Mouse (Mus musculus): ENCODE data around the gene Cdyl. TPM values are rescaled to one million over a fixed set of nuclear protein-coding genes. Genes with fewer than 3 reads are reported as not detected.

The Cdyl gene
- polyA plus RNA-seq (2011; ENCODE audit: insufficient read depth, insufficient read length, low read depth, missing spikeins) = 38.4 and 41.1 TPM in 2 replicates

- Histone ChIP-seq H3K4me3 (ENCODE audit: low read depth, low read length) (no peak within 1 kb of the TSS), H3K4me1 (ENCODE audit: control insufficient read depth, insufficient read depth, low read length) (no peaks in the 10 kb centered on the region), H3K27ac (ENCODE audit: insufficient read depth, low read length) (no peak within 1 kb of the TSS), H3K9ac (ENCODE audit: low read depth, poor library complexity, severe bottlenecking) (no peak within 1 kb of the TSS), H3K27me3 (ENCODE audit: control insufficient read depth, insufficient read depth, low read length, poor library complexity, severe bottlenecking) (no peaks in the 10 kb centered on the region), H3K36me3 (ENCODE audit: control insufficient read depth, insufficient read depth, low read length, poor library complexity, severe bottlenecking) (no peaks in the 10 kb centered on the region), H3K9me3 (replicated peaks; ENCODE audit: control insufficient read depth, insufficient read depth, low read length, poor library complexity, severe bottlenecking) (no peaks in the 10 kb centered on the region)
- TF ChIP-seq EP300 (IDR thresholded peaks at IDR 0.05; ENCODE audit: insufficient read depth, low read depth, low read length) (no peak), CTCF (IDR thresholded peaks at IDR 0.05; ENCODE audit: low read depth, low read length) (no peak)
Observed at GRCm38 (mm10) chr13:35659406-35659985, at the start of gene Cdyl. Cdyl (plus strand) TSS chr13:35659833.

- Histone ChIP-seq H3K27ac (ENCODE audit: insufficient read depth, low read length) (no peak overlapping the region), H3K27me3 (ENCODE audit: control insufficient read depth, insufficient read depth, low read length, poor library complexity, severe bottlenecking) (no peaks in the 10 kb centered on the region), H3K9ac (ENCODE audit: low read depth, poor library complexity, severe bottlenecking) (no peak overlapping the region), H3K9me3 (replicated peaks; ENCODE audit: control insufficient read depth, insufficient read depth, low read length, poor library complexity, severe bottlenecking) (no peaks in the 10 kb centered on the region), H3K36me3 (ENCODE audit: control insufficient read depth, insufficient read depth, low read length, poor library complexity, severe bottlenecking) (no peaks in the 10 kb centered on the region), H3K4me3 (ENCODE audit: low read depth, low read length) (no peak overlapping the region), H3K4me1 (ENCODE audit: control insufficient read depth, insufficient read depth, low read length) (no peaks in the 10 kb centered on the region)
- TF ChIP-seq CTCF (IDR thresholded peaks at IDR 0.05; ENCODE audit: low read depth, low read length) (no peak), EP300 (IDR thresholded peaks at IDR 0.05; ENCODE audit: insufficient read depth, low read depth, low read length) (no peak), POLR2A (IDR thresholded peaks at IDR 0.05; ENCODE audit: insufficient read depth, low read length) (no peak)
Observed at GRCm38 (mm10) chr13:35610718-35611117, 48.9 kb upstream of the Cdyl start.

- TF ChIP-seq POLR2A (IDR thresholded peaks at IDR 0.05; ENCODE audit: insufficient read depth, low read length) (no peak), EP300 (IDR thresholded peaks at IDR 0.05; ENCODE audit: insufficient read depth, low read depth, low read length) (no peak), CTCF (IDR thresholded peaks at IDR 0.05; ENCODE audit: low read depth, low read length) (no peak)
- H3K9ac ChIP-seq (ENCODE audit: low read depth, poor library complexity, severe bottlenecking) = no peak overlapping the region
Observed at GRCm38 (mm10) chr13:35612506-35612905, 47.1 kb upstream of the Cdyl start.

GRCm38 (mm10) chr13:35614832-35615479, 44.7 kb upstream of the Cdyl start:
- no peak overlapping the region for H3K4me3 ChIP-seq (ENCODE audit: low read depth, low read length)
- TF ChIP-seq EP300 (IDR thresholded peaks at IDR 0.05; ENCODE audit: insufficient read depth, low read depth, low read length) (no peak), CTCF (IDR thresholded peaks at IDR 0.05; ENCODE audit: low read depth, low read length) (no peak), POLR2A (IDR thresholded peaks at IDR 0.05; ENCODE audit: insufficient read depth, low read length) (no peak)
- no peaks in the 10 kb centered on the region for H3K27me3 ChIP-seq (ENCODE audit: control insufficient read depth, insufficient read depth, low read length, poor library complexity, severe bottlenecking)
- no peak overlapping the region for H3K9ac ChIP-seq (ENCODE audit: low read depth, poor library complexity, severe bottlenecking)
- no peaks in the 10 kb centered on the region for H3K4me1 ChIP-seq (ENCODE audit: control insufficient read depth, insufficient read depth, low read length)
- H3K9me3 ChIP-seq (replicated peaks; ENCODE audit: control insufficient read depth, insufficient read depth, low read length, poor library complexity, severe bottlenecking) = no peaks in the 10 kb centered on the region
- no peak overlapping the region for H3K27ac ChIP-seq (ENCODE audit: insufficient read depth, low read length)
- H3K36me3 ChIP-seq (ENCODE audit: control insufficient read depth, insufficient read depth, low read length, poor library complexity, severe bottlenecking) = no peaks in the 10 kb centered on the region

More at GRCm38 (mm10) chr13:35612506-35612905, 47.1 kb upstream of the Cdyl start:
- no peaks in the 10 kb centered on the region for H3K9me3 ChIP-seq (replicated peaks; ENCODE audit: control insufficient read depth, insufficient read depth, low read length, poor library complexity, severe bottlenecking)
- no peaks in the 10 kb centered on the region for H3K4me1 ChIP-seq (ENCODE audit: control insufficient read depth, insufficient read depth, low read length)
- no peaks in the 10 kb centered on the region for H3K27me3 ChIP-seq (ENCODE audit: control insufficient read depth, insufficient read depth, low read length, poor library complexity, severe bottlenecking)
- no peak overlapping the region for H3K4me3 ChIP-seq (ENCODE audit: low read depth, low read length)
- no peaks in the 10 kb centered on the region for H3K36me3 ChIP-seq (ENCODE audit: control insufficient read depth, insufficient read depth, low read length, poor library complexity, severe bottlenecking)
- no peak overlapping the region for H3K27ac ChIP-seq (ENCODE audit: insufficient read depth, low read length)

- no peak for TF ChIP-seq POLR2A (IDR thresholded peaks at IDR 0.05; ENCODE audit: insufficient read depth, low read length)
- TF ChIP-seq CTCF (IDR thresholded peaks at IDR 0.05; ENCODE audit: low read depth, low read length) = no peak
- no peak for TF ChIP-seq EP300 (IDR thresholded peaks at IDR 0.05; ENCODE audit: insufficient read depth, low read depth, low read length)
- Histone ChIP-seq H3K36me3 (ENCODE audit: control insufficient read depth, insufficient read depth, low read length, poor library complexity, severe bottlenecking) (no peaks in the 10 kb centered on the region), H3K4me1 (ENCODE audit: control insufficient read depth, insufficient read depth, low read length) (no peaks in the 10 kb centered on the region), H3K9ac (ENCODE audit: low read depth, poor library complexity, severe bottlenecking) (no peak overlapping the region), H3K4me3 (ENCODE audit: low read depth, low read length) (no peak overlapping the region), H3K27ac (ENCODE audit: insufficient read depth, low read length) (no peak overlapping the region), H3K9me3 (replicated peaks; ENCODE audit: control insufficient read depth, insufficient read depth, low read length, poor library complexity, severe bottlenecking) (no peaks in the 10 kb centered on the region), H3K27me3 (ENCODE audit: control insufficient read depth, insufficient read depth, low read length, poor library complexity, severe bottlenecking) (no peaks in the 10 kb centered on the region)
Observed at GRCm38 (mm10) chr13:35616524-35617099, 43.0 kb upstream of the Cdyl start.

GRCm38 (mm10) chr13:35619356-35619755, 40.3 kb upstream of the Cdyl start:
- no peak for TF ChIP-seq EP300 (IDR thresholded peaks at IDR 0.05; ENCODE audit: insufficient read depth, low read depth, low read length)
- no peak for TF ChIP-seq POLR2A (IDR thresholded peaks at IDR 0.05; ENCODE audit: insufficient read depth, low read length)
- TF ChIP-seq CTCF (IDR thresholded peaks at IDR 0.05; ENCODE audit: low read depth, low read length) = no peak
- no peaks in the 10 kb centered on the region for H3K9me3 ChIP-seq (replicated peaks; ENCODE audit: control insufficient read depth, insufficient read depth, low read length, poor library complexity, severe bottlenecking)
- no peaks in the 10 kb centered on the region for H3K27me3 ChIP-seq (ENCODE audit: control insufficient read depth, insufficient read depth, low read length, poor library complexity, severe bottlenecking)
- no peaks in the 10 kb centered on the region for H3K4me1 ChIP-seq (ENCODE audit: control insufficient read depth, insufficient read depth, low read length)
- no peak overlapping the region for H3K27ac ChIP-seq (ENCODE audit: insufficient read depth, low read length)
- H3K9ac ChIP-seq (ENCODE audit: low read depth, poor library complexity, severe bottlenecking) = no peak overlapping the region
- no peak overlapping the region for H3K4me3 ChIP-seq (ENCODE audit: low read depth, low read length)
- H3K36me3 ChIP-seq (ENCODE audit: control insufficient read depth, insufficient read depth, low read length, poor library complexity, severe bottlenecking) = no peaks in the 10 kb centered on the region

Measured in ES-Bruce4 (cell line).